Comparison of ENCODE assay signal across 8 mouse cellular contexts in the genomic region with DNA sequence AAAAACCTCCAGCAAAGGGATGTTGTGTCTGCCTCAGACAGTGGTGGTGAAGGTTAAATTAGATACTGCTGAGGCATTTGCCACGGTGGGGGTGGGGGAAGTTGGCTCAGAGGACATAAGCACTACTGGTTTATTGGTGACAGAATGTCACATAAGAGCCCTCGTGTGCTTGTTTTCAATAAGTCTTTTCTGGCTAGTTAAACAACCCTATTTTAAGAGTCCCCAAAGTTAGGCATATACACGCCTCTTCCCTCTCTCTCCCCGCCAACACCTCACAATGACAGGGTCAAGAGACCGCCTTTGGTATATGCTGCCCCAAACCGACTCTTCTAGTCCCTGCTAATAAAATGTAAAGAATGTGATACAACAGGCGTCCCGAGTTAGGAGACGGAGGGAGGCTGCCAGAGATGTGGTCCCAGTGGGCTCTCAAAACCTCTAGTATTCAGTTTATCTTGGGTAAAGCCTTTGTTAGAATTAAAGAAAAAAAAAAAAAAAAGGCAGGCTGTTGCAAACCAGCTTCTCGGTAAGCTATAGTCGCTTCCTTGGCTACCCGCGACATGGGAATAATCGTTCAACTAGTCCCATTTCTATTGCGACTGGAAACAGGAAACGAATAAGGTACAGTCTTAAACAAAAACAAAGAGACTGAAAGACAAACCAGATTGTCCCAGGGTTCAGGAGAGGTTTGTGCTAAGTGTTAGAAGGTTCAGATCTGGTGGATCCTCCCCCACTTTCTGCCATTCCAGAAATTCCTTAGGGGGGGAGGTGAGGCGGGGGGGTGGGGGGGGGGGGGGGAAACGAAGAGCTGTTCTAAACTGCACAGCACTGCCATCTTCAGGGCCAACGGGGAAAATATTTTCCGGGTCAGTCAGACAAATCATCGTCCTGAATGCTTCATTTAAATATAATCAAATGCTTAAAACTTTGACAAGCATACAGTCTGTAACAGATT.
DNase-seq lines count a peak whose midpoint lies in the region; ATAC-seq and TF ChIP-seq lines count a peak whose summit lies in the region.

No protein-coding gene starts in this region.

- peak; percentile 62; the same call in 1 of the 2 replicates for TF ChIP-seq EP300 in heart, adult 2 months (IDR thresholded peaks at IDR 0.05; ENCODE audit: insufficient read depth, low read depth, low read length)

- peak; percentile 72 for TF ChIP-seq CTCF in heart, adult 2 months (IDR thresholded peaks at IDR 0.05)

- H3K27ac ChIP-seq in heart, adult 2 months, result peak overlapping the region; percentile 91
- peak overlapping the region; percentile 62 for H3K27ac ChIP-seq in limb, embryonic 12.5 days
- peak overlapping the region; percentile 35; the same call in 1 of the 2 replicates for H3K27ac ChIP-seq in midbrain, embryonic 13.5 days
- H3K27ac ChIP-seq in stomach, embryonic 14.5 days (ENCODE audit: low read length), result peak overlapping the region; percentile 64; the same call in 1 of the 2 replicates

- ATAC-seq in limb, embryonic 12.5 days (ENCODE audit: insufficient number of reproducible peaks, insufficient read depth, low FRiP score, low TSS enrichment, low read depth), result peak; percentile 66; the same call in 1 of the 2 replicates
- peak; percentile 67 for ATAC-seq in midbrain, embryonic 13.5 days
- ATAC-seq in stomach, embryonic 14.5 days (ENCODE audit: insufficient number of reproducible peaks, insufficient read depth, low FRiP score, low read depth), result peak; percentile 53; the same call in 1 of the 2 replicates

- H3K4me2 ChIP-seq in limb, embryonic 12.5 days, result peak overlapping the region; percentile 62
- H3K4me2 ChIP-seq in midbrain, embryonic 13.5 days (replicated peaks), result peak overlapping the region; percentile 60
- H3K4me2 ChIP-seq in stomach, embryonic 14.5 days (replicated peaks; ENCODE audit: low read depth, low read length), result peak overlapping the region; percentile 51

- WGBS in heart, adult 2 months, result 3% methylated on average over 21 of the region's 21 CpGs
- WGBS in limb, embryonic 12.5 days, result under 1% methylated on average over 21 of the region's 21 CpGs
- WGBS in midbrain, embryonic 13.5 days, result under 1% methylated on average over 21 of the region's 21 CpGs
- WGBS in stomach, embryonic 14.5 days, result 1% methylated on average over 21 of the region's 21 CpGs

- no peaks in the 10 kb centered on the region for H3K27me3 ChIP-seq in heart, adult 2 months (ENCODE audit: control insufficient read depth, insufficient read depth, low read length)
- H3K27me3 ChIP-seq in limb, embryonic 12.5 days, result no peaks in the 10 kb centered on the region
- H3K27me3 ChIP-seq in midbrain, embryonic 13.5 days, result no peaks in the 10 kb centered on the region
- no peaks in the 10 kb centered on the region for H3K27me3 ChIP-seq in stomach, embryonic 14.5 days (ENCODE audit: control insufficient read depth, insufficient read depth, low read length)

- peak; percentile 39; the same call in 1 of the 2 replicates for TF ChIP-seq POLR2A in heart, adult 2 months (IDR thresholded peaks at IDR 0.05; ENCODE audit: insufficient read depth, low read depth, low read length)

- peaks cover 1% of the 10 kb centered on the region; the same call in 1 of the 2 replicates for H3K36me3 ChIP-seq in heart, adult 2 months (ENCODE audit: control insufficient read depth, insufficient read depth, low read length)
- H3K36me3 ChIP-seq in limb, embryonic 12.5 days, result no peaks in the 10 kb centered on the region
- no peaks in the 10 kb centered on the region for H3K36me3 ChIP-seq in midbrain, embryonic 13.5 days
- H3K36me3 ChIP-seq in stomach, embryonic 14.5 days (ENCODE audit: control insufficient read depth, insufficient read depth, low read length), result no peaks in the 10 kb centered on the region

- peak overlapping the region; percentile 46 for H3K4me3 ChIP-seq in heart, adult 2 months
- H3K4me3 ChIP-seq in limb, embryonic 12.5 days (replicated peaks), result peak overlapping the region; percentile 35
- H3K4me3 ChIP-seq in midbrain, embryonic 13.5 days (replicated peaks), result peak overlapping the region; percentile 40
- peak overlapping the region; percentile 28 for H3K4me3 ChIP-seq in stomach, embryonic 14.5 days (ENCODE audit: low read depth, low read length)

- peak; percentile 48 for DNase-seq in layer of hippocampus, adult 11-12 months (ENCODE audit: low spot score)
- no peak for DNase-seq in layer of hippocampus, adult 9-10 months (ENCODE audit: low spot score)
- DNase-seq in embryo, embryonic 11.5 days (ENCODE audit: low read depth, low spot score), result peak; percentile 54
- peak; percentile 67 to 83 for DNase-seq in heart, adult 2 months
- peak; percentile 78 for DNase-seq in kidney, adult 18-20 months

- H3K9me3 ChIP-seq in limb, embryonic 12.5 days, result no peaks in the 10 kb centered on the region
- H3K9me3 ChIP-seq in midbrain, embryonic 13.5 days, result no peaks in the 10 kb centered on the region
- H3K9me3 ChIP-seq in stomach, embryonic 14.5 days (ENCODE audit: control insufficient read depth, low read depth, low read length), result no peaks in the 10 kb centered on the region

- peak overlapping the region; percentile 3; the same call in 1 of the 2 replicates for H3K9ac ChIP-seq in heart, adult 2 months (ENCODE audit: low read depth, low read length)
- H3K9ac ChIP-seq in limb, embryonic 12.5 days (replicated peaks), result 0 out of 2 replicates have a peak overlapping the region, but pooled peaks have one; percentile 40
- H3K9ac ChIP-seq in midbrain, embryonic 13.5 days (replicated peaks), result peak overlapping the region; percentile 46; the same call in 1 of the 2 replicates
- H3K9ac ChIP-seq in stomach, embryonic 14.5 days (replicated peaks; ENCODE audit: low read depth, low read length), result no peak overlapping the region

- no peaks in the 10 kb centered on the region for H3K79me2 ChIP-seq in heart, adult 2 months (replicated peaks; ENCODE audit: control insufficient read depth, insufficient read depth, low read length)

- intact Hi-C loops in heart, adult 2 months (cut with DNase I), result loop anchor here (2.0 to 10.0 kb wide), 9 partner anchors 50 to 1187 kb away; a partner anchor contains a TSS

- peaks cover 4% of the 10 kb centered on the region for H3K4me1 ChIP-seq in heart, adult 2 months (ENCODE audit: control insufficient read depth, insufficient read depth, low read length)
- H3K4me1 ChIP-seq in limb, embryonic 12.5 days (replicated peaks), result peaks cover 4% of the 10 kb centered on the region; the same call in 1 of the 2 replicates
- H3K4me1 ChIP-seq in midbrain, embryonic 13.5 days (replicated peaks), result peaks cover 13% of the 10 kb centered on the region; the same call in 1 of the 2 replicates
- H3K4me1 ChIP-seq in stomach, embryonic 14.5 days (ENCODE audit: control insufficient read depth, insufficient read depth, low read length), result peaks cover 4% of the 10 kb centered on the region

Comparison
In these comparisons a context has a peak if more than half of its experiments do, and no peak if none do; other contexts are left out.
1. H3K27ac ChIP-seq: peak in every context shown above with its lines; median percentile 91 in heart, adult 2 months; 64 in stomach, embryonic 14.5 days; 62 in limb, embryonic 12.5 days; 35 in midbrain, embryonic 13.5 days.